Mouse (Mus musculus) bone marrow macrophage, adult 2 months (primary cell): ENCODE measurements around the gene Lman2.

Experiments used
- CTCF ChIP-seq: IDR thresholded peaks from 2 replicates; pipeline ENCODE4 v1.5.1; 2012; ENCODE audit warnings: low read depth, mild to moderate bottlenecking, low read length, moderate library complexity
- POLR2A ChIP-seq: IDR thresholded peaks from 2 replicates; pipeline ENCODE4 v1.6.1; 2012; ENCODE audit warnings: mild to moderate bottlenecking, low read depth, low read length, borderline replicate concordance

- no peak for TF ChIP-seq POLR2A
- TF ChIP-seq CTCF: no peak
Observed at GRCm38 (mm10) chr13:55390644-55391043, 28.1 kb upstream of the Lman2 start.
